Mouse (Mus musculus) liver, postnatal 0 days (tissue): ENCODE results near the gene Ppm1j.

Source experiments
- CTCF ChIP-seq: sonication (generic); IDR thresholded peaks from 2 replicates; pipeline ENCODE4 v1.5.1; 2016; ENCODE audit warnings: antibody characterized with exemption, low read depth
- EP300 ChIP-seq: IDR thresholded peaks from 2 replicates; pipeline ENCODE4 v1.6.1; 2016; ENCODE audit warnings: antibody characterized with exemption, low read depth, mild to moderate bottlenecking

GRCm38 (mm10) chr3:104792360-104793270 is 11.8 kb downstream of the Ppm1j start:
- TF ChIP-seq CTCF (no peak), EP300 (no peak)
